Mouse (Mus musculus): Measurements from ENCODE around the gene Gm36210. TPM values are rescaled to one million over a fixed set of nuclear protein-coding genes. Genes with fewer than 3 reads are reported as not detected.

Gene Gm36210
- total RNA-seq, 2 experiments from 2014 or later, result not detected

DNA sequence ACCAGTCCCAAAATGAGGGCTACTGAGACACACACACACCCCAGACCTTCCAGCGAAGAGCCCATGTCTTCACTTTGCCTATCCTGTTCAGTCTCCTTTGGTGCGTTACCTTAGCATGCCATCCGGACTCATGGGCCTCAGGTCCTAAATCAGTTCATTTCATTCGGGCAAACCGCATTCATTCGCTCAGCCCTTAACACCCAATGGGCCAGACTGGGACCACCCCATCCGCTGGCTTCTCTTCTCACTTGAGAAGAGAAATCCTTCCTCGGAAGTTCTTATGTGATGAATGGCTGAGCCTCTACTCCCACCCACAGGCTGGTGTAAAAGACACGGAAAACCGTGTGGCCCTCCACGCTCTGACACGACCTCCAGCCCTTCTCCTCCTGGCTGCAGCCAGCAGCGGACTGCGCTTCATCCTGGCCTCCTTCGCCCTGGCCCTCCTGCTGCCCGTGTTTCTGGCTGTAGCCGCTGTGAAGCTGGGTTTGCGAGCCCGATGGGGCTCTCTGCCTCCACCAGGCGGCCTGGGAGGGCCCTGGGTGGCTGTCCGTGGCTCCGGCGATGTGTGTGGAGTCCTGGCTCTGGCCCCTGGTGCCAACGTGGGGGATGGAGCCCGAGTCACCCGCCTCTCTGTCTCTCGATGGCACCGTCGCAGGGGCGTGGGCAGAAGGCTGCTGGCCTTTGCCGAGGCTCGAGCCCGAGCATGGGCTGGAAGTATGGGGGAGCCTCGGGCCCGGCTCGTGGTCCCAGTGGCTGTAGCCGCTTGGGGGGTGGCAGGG is 17.5 kb upstream of the Gm36210 start:
- intact Hi-C loops (cut with DNase I), result loop anchor here (5.0 kb wide), 1 partner anchor 111 kb away; the partner anchor contains the start of gene Ube2s
- peak; percentile 56 to 67 for DNase-seq

DNA sequence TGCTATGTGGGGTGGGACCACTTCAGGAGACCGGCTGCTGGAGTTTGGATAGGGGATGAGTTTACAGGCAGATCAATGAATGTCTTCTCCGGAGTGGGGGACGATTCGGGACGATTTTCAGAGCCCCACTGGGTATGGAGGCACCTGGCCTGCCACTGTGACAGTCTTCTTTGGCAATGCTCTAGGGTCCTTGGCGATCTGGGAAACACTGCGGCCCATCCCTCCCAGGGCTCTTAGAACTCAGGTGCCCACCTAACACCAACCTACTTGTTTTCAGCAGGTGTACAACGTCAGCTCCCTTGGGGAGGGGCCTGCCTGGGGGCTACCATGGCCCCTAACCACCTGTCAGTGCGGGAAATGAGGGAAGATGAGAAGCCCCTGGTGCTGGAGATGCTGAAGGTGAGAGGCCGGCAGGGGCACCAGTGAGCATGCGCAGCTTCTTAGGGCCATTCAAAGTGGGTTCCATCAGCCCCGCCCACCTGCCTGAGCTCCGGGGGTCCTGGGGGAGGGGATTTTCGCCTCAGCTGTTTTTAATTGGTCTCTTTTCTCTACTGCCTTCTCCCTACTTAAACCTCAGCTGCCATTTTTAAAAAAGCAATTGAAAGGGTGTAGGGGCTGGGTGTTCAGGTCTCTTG is 16.7 kb upstream of the Gm36210 start:
- no peak for DNase-seq
- intact Hi-C loops (cut with DNase I), result loop anchor here (5.0 kb wide), 1 partner anchor 111 kb away; the partner anchor contains the start of gene Ube2s

DNA sequence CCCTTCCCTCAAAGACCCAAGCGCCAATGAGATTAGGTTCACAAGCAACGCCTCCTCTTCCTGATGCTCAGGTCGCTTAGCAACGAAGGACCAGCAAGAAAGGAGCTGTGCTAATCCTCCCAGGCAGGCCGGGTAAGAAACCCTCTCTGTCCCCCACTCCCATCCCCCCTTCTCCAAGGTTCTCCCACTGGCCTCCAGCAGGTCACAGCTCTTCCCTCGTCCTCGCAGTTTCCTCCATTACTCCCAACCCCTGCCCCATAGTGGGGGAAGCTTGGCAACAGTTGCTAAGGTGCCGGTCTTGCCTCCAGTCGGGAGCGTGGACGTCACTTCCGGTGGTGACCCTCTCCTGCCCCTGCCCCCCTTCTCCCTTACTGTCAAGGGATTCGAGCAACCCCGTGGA is 16.2 kb upstream of the Gm36210 start:
- DNase-seq, result peak; percentile 51 to 75

DNA sequence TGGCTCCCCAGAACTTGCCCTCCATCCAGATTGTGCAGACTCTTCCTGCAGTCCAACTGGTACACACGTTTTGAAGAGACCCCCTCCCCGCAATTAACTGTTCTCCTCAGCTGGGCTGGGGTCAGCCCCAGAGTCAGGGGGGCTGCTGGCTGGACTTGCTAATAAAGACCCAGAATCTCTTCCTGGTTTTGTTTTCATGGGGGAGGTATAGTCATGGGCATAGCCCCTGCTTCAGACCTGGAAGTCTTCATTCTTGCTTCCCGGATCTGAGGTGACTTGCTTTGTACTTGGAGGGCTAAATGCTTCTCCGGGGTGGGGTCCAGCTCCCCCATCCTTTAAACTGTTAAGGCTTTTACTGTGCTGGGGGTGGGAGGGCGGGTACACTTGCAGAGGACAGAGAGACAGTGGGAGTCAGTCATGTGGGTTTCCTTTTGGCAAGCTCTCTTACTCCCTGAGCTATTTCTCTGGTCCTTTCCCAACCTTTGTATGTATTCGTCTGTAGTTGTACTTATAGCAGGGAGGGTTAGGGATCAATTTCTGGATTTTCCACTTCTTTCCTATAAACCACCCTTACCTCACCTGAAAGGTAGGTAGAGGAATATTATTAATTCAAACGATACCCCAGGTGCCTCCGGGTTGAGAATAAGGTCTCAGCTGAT is 15.6 kb upstream of the Gm36210 start, which contains the start of gene Nat14:
Gene Nat14 (plus strand): TSS at position 205 of the 659 bp plus-strand sequence.
- no peak for DNase-seq
- intact Hi-C loops (cut with DNase I), result loop anchor here (5.0 kb wide), 1 partner anchor 110 kb away; the partner anchor contains the start of gene Ube2s

More for the DNA sequence above, 16.2 kb upstream of the Gm36210 start:
- intact Hi-C loops (cut with DNase I), result loop anchor here (5.0 kb wide), 1 partner anchor 110 kb away; the partner anchor contains the start of gene Ube2s

GRCm38 (mm10) chr7:4920976-4921823 is 14.9 kb upstream of the Gm36210 start:
- intact Hi-C loops (cut with DNase I), result loop anchor here (5.0 kb wide), 1 partner anchor 109 kb away; the partner anchor contains the start of gene Ube2s

GRCm38 (mm10) chr7:4920496-4920895 is 14.2 kb upstream of the Gm36210 start:
- intact Hi-C loops (cut with DNase I), result loop anchor here (5.0 kb wide), 1 partner anchor 108 kb away; the partner anchor contains the start of gene Ube2s
- DNase-seq, result no peak

More at GRCm38 (mm10) chr7:4920976-4921823, 14.9 kb upstream of the Gm36210 start:
- DNase-seq, result peak in 1 of 2 experiments; percentile 42

DNA sequence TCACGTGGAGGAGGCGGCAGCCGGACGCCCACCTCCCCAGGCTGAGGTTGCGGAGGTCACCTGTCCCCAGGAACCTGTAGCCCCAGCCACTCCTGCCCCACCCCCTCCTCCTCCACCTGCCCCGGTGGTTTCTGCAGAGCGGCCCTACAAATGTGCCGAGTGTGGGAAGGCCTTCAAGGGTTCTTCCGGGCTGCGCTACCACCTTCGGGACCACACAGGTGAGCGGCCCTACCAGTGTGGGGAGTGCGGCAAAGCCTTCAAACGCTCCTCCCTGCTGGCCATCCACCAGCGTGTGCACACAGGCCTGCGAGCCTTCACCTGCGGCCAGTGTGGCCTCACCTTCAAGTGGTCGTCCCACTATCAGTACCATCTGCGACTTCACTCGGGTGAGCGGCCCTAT is 13.7 kb upstream of the Gm36210 start:
- intact Hi-C loops (cut with DNase I), result loop anchor here (5.0 kb wide), 1 partner anchor 108 kb away; the partner anchor contains the start of gene Ube2s
- no peak for DNase-seq

DNA sequence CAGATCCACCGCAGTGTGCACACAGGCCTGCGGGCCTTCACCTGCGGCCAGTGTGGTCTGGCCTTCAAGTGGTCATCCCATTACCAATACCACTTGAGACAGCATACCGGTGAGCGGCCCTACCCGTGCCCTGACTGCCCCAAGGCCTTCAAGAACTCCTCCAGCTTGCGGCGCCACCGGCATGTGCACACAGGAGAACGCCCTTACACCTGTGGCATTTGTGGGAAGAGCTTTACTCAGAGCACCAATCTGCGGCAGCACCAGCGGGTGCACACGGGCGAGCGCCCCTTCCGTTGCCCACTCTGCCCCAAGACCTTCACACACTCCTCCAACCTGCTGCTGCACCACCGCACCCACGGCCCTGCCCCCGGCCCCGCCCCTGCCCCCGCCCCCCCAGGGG is 12.8 kb upstream of the Gm36210 start:
- intact Hi-C loops (cut with DNase I), result no loop called here
- DNase-seq, result no peak

- intact Hi-C loops (cut with DNase I), result no loop called here
- no peak for DNase-seq
These were observed 12.4 kb upstream of the Gm36210 start for GRCm38 (mm10) chr7:4918681-4919080.

GRCm38 (mm10) chr7:4917494-4917893 is 11.2 kb upstream of the Gm36210 start:
- no peak for DNase-seq
- intact Hi-C loops (cut with DNase I), result no loop called here

DNA sequence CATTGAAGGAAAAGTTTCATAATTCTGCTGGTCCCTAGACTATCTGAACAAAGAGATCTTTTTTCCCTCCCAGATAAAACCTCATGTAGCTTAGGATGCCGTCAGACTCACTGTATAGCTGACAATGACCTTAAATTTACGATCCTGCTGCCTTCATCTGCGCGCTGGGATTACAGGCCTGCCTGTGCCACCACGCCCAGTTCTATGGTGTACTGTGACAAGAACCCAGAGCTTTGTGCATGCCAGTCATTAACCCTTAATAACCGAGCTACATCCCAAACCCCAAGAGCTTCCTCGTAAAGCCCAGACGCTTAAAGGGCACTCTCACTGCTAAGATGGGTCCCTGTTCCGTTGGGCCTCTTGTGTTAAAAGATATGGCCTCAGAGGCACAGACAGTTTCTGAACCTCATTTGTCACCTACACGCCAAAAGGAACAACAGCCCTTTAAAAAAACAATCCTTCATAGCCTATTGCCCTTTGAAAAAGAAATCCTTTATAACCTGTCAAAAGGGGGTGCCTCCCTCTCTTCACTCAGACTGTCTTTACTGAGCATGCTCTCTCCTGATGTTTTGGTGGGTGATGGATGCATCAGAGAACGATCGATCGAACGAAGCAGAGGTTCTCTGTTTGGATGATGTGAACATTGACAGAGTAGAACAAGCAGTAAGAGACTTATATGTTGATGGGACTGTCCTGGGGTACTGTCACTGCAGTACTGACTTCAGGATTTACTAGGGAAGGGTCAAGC is 9.5 kb upstream of the Gm36210 start:
- intact Hi-C loops (cut with DNase I), result no loop called here
- peak in 1 of 2 experiments; percentile 27 for DNase-seq

DNA sequence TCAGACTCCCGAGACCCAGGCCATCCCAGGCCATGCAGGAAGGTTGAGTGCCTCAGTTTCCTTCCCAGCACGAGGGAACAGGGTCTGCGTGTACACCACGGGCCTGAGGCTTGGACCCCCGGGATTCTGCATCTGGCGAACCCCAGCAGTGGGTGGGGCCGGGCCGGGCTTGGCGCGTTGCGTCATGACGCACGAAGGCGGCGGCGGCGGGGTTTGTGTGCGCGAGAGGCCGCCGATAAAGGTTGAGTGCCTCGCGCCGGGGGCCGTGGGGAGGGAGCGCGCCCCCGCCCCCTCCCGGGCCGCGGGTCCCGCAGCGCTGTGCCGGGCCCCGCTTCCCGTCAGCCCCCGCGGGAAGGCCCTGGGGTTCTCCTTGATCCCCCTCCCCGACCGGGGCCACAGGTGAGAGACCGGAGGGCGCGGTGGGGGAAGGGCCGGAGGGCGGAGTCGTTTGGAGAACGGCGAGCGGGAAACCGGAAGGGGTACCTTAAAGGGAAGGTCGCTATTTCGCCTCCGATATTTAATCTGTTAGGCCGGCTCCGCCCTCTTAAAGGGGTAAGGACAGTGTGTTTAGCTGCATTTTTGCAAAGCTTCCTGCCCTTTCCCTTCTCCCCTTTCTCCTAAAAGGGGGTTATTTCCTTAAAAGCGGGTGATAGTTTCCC is 8.8 kb upstream of the Gm36210 start, which contains the start of gene Zfp628:
Gene Zfp628 (plus strand): TSS at position 211 of the 659 bp plus-strand sequence.
- peak; percentile 94 to 96 for DNase-seq
- intact Hi-C loops (cut with DNase I), result no loop called here

GRCm38 (mm10) chr7:4912248-4912647 is 5.9 kb upstream of the Gm36210 start:
- intact Hi-C loops (cut with DNase I), result loop anchor here (5.0 kb wide), 1 partner anchor 45 kb away; no protein-coding TSS in a partner anchor
- no peak for DNase-seq

DNA sequence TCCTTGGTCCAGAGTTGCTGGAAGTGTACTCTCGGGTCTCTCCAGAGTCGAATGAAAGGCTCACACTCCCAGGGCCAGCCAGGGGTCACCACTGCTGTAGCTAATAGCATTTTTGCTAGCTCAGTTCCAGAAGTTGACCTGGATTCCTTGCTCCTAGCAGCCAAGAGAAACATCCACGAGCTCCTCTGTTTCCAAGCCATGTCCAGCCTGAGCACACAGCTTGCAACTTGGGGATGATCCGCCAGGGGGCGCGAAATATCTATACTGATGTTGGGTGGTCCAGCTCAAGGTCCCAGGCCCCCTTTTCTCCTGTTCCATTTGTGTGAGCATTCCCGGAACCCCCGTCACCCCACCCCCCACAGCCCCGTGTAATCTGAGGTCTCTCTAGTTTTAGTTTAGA is 5.2 kb upstream of the Gm36210 start:
- peak; percentile 74 to 82 for DNase-seq
- intact Hi-C loops (cut with DNase I), result loop anchor here (2.0 to 5.0 kb wide), 2 partner anchors 27 to 44 kb away; no protein-coding TSS in a partner anchor

DNA sequence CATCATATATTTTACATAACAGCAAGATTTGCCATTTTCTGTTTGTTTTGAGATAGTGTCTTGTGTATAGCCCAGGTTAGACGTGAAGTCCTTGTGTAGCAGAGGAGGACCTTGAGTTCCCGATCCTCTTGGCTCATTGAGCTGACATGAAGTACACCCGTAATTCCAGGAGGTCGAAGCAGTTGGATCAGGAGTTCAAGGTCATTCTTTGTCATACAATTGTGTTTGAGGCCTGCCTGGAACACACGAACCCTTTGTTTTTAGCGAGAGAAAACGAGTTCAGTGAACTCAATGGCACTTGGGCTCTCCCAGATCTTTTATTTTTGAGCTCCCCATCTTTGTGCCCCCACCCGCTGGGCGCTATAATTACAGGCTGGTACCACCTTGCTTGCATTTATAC is 3.9 kb downstream of the Gm36210 start:
- intact Hi-C loops (cut with DNase I), result no loop called here
- no peak for DNase-seq

GRCm38 (mm10) chr7:4901171-4901570 is 5.1 kb downstream of the Gm36210 start:
- intact Hi-C loops (cut with DNase I), result no loop called here
- DNase-seq, result peak in 1 of 2 experiments; percentile 49

- intact Hi-C loops (cut with DNase I), result no loop called here
- DNase-seq, result no peak
These were observed 5.8 kb downstream of the Gm36210 start for GRCm38 (mm10) chr7:4900523-4900851.
